Mouse (Mus musculus) effector memory CD4-positive, alpha-beta T cell, adult 5 months (primary cell): ENCODE data around the gene Zdbf2. TPM values are rescaled to one million over a fixed set of nuclear protein-coding genes. Genes with fewer than 3 reads are reported as not detected.

Experiments used
- polyA plus RNA-seq: library from polyadenylated mRNA; unstranded; fragments of 100-300 nt; shearing (Covaris generic); gene quantifications from one replicate; pipeline ENCODE4 v1.2.1, GENCODE M21; 2017

Zdbf2 gene
- polyA plus RNA-seq: 3.0 TPM

DNA sequence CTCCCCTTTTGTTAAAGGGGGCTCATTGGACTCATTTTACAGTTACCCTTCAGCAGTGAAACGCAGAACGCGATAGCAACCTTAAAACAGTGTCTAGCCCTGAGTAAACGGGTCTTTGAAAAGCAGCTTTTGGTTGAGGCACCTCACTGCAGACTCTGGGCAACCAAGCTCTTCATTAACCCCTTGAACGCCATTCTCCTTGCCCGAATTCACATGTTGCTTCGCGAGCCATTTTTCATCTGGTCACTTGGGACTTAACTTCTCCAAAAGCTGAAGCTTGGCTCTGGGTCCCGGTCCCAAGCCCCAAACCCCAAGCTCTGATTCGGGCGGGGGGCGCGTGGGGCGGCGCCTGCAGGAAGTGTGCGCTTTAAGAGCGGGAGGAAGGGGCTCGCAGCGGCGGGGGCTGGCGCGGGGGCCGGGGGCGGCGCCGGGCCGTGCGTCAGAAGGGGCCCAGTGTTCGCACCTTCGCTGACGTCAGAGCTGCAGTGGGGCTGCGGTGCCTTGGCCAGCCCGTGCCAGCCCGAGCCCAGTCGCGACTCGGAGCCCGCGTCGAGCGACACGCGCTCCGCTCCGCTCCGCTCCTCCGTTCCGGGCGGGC is at the start of gene Zdbf2:
Zdbf2 (plus strand) TSS at position 525 of the 598 bp plus-strand sequence.

Other genes with a start within 250 kb of the Zdbf2 start
- gene Ino80d, start 158.6 kb upstream of the Zdbf2 start, polyA plus RNA-seq: 24.2 TPM
- 409 TPM for gene Eef1b2, start 96.4 kb upstream of the Zdbf2 start, polyA plus RNA-seq
- gene Ndufs1, start 96.4 kb upstream of the Zdbf2 start, polyA plus RNA-seq: 66.4 TPM
- gene Gpr1, start 58.7 kb upstream of the Zdbf2 start, polyA plus RNA-seq: not detected
- not detected for gene Adam23, start 172.6 kb downstream of the Zdbf2 start, polyA plus RNA-seq